Mouse (Mus musculus): Measurements from ENCODE around the gene Ivns1abp. TPM values are rescaled to one million over a fixed set of nuclear protein-coding genes. Genes with fewer than 3 reads are reported as not detected.
A peak's percentile ranks its signal among the peaks of the same experiment; 100 is the strongest.
"Not testable (repeated sequence)": the region's sequence is repeated elsewhere in the genome, so short reads cannot be mapped to it uniquely, and the experiment has no call there.

The Ivns1abp gene
- polyA plus RNA-seq, 1 experiment from 2014 or later = 339 TPM

GRCm38 (mm10) chr1:151343571-151344282, 550 bp upstream of the Ivns1abp start:
- WGBS = 2% methylated on average over 17 of the region's 17 CpGs
- Histone ChIP-seq H3K4me2 (replicated peaks) (peak overlapping the region; percentile 71), H3K27me3 (replicated peaks) (no peaks in the 10 kb centered on the region), H3K4me1 (replicated peaks) (peaks cover 9% of the 10 kb centered on the region; the same call in 1 of the 2 replicates), H3K4me3 (replicated peaks) (peak overlapping the region; percentile 82), H3K27ac (peak overlapping the region; percentile 87), H3K9me3 (no peaks in the 10 kb centered on the region), H3K36me3 (no peaks in the 10 kb centered on the region), H3K9ac (peak overlapping the region; percentile 45)
- no peak for ATAC-seq

DNA sequence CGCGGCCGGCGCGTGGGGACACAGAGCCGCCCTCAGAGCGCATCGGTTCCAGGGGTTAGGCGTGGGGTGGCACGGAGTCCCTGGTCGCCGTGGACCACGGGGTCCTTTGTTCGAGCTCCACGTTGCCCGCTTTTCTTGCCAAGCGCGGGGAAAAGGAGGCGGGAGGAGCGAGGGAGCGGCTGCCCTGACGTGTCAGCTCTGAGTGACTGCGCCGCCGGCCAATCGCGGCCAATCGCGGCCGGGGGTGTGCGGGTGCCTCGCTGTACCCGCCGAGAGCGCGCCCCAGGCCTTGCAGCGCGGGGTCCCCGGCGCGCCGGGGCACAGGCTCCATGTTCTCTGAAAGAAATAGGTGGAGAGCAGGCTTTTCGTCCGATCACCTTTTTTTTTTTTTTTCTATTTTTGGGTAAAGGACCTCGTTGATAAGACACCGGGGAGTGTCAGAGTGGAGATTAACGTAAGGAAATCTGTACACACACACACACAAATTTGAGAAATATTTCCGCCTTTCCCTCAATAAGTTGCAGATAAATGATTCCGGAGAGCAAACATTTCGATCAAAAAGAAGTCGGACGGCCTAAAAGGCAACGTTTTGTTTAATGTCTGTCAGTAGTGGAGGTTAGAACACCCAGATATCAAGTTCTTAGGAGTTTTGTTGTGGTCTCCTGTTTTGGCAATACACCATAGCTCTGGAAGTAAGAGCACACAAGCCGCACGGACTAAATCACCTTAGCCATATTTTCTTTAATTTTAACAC, 1.0 kb downstream of the Ivns1abp start:
- H3K36me3 ChIP-seq = no peaks in the 10 kb centered on the region
- peak overlapping the region; percentile 93 for H3K27ac ChIP-seq
- WGBS = under 1% methylated on average over 55 of the region's 55 CpGs
- no peaks in the 10 kb centered on the region for H3K9me3 ChIP-seq
- H3K4me1 ChIP-seq (replicated peaks) = peaks cover 8% of the 10 kb centered on the region; the same call in 1 of the 2 replicates
- H3K9ac ChIP-seq = peak overlapping the region; percentile 82
- ATAC-seq = peak; percentile 70
- peak overlapping the region; percentile 71 for H3K4me2 ChIP-seq (replicated peaks)
- peak overlapping the region; percentile 82 for H3K4me3 ChIP-seq (replicated peaks)
- no peaks in the 10 kb centered on the region for H3K27me3 ChIP-seq (replicated peaks)

DNA sequence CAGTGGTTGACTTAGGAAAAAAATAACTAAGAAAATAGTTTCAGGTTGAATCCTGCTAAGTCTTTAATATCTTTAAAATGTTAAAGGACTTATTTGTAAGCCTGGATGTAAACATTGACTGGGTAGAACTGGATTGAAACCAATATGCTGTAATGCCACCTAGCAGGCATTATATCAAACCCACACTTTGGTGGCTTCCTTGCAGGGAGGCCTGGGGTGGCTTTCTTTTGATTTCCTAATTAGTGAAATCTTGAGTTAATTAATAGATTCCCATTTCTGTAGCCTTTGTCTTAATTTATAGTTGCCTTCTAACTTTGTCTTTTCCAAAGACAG, 1.6 kb downstream of the Ivns1abp start:
- no peaks in the 10 kb centered on the region for H3K36me3 ChIP-seq
- H3K4me1 ChIP-seq (replicated peaks) = peaks cover 8% of the 10 kb centered on the region; the same call in 1 of the 2 replicates
- H3K27ac ChIP-seq = no peak overlapping the region
- peak overlapping the region; percentile 82 for H3K4me3 ChIP-seq (replicated peaks)
- peak overlapping the region; percentile 71 for H3K4me2 ChIP-seq (replicated peaks)
- no peaks in the 10 kb centered on the region for H3K27me3 ChIP-seq (replicated peaks)
- H3K9me3 ChIP-seq = no peaks in the 10 kb centered on the region
- peak overlapping the region; percentile 82 for H3K9ac ChIP-seq
- no peak for ATAC-seq

DNA sequence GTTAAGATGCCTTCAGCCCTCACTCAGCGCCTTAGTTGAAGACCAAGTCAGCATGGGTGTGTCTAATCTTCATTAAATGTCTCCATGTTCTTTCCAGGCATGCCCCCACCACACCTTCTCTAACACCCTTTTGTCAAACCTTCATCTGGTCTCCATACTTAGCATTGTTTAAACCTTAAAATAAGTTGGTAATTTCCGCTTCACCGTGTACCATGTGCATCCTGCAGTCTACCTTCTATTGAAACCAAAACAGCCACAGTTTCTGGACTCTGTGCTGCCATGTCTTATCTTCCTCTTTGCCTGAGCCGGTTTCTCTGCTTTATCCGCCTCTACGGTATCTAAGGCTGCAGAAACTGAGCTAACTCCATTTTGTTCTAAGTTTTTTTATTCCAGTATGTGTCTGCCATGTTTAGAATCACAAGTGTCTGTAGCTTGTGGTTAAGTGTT, 2.4 kb downstream of the Ivns1abp start:
- ATAC-seq = no peak
- 42% methylated on average over 6 of the region's 6 CpGs for WGBS
- Histone ChIP-seq H3K9ac (peak overlapping the region; percentile 82), H3K27me3 (replicated peaks) (no peaks in the 10 kb centered on the region), H3K36me3 (0 out of 2 replicates have a peak, but pooled peaks cover 7% of the 10 kb centered on the region), H3K4me1 (replicated peaks) (peaks cover 6% of the 10 kb centered on the region; the same call in 1 of the 2 replicates), H3K4me2 (replicated peaks) (peak overlapping the region; percentile 71), H3K4me3 (replicated peaks) (peak overlapping the region; percentile 82), H3K27ac (0 out of 2 replicates have a peak overlapping the region, but pooled peaks have one; percentile 20), H3K9me3 (no peaks in the 10 kb centered on the region)

GRCm38 (mm10) chr1:151348293-151348692, 4.0 kb downstream of the Ivns1abp start:
- not testable (repeated sequence) for H3K9me3 ChIP-seq; ATAC-seq; H3K4me3 ChIP-seq (replicated peaks); H3K27me3 ChIP-seq (replicated peaks); H3K9ac ChIP-seq; H3K4me1 ChIP-seq (replicated peaks); H3K27ac ChIP-seq
- H3K4me2 ChIP-seq (replicated peaks) = peak overlapping the region; percentile 28
- H3K36me3 ChIP-seq = peaks cover 15% of the 10 kb centered on the region; the same call in 1 of the 2 replicates
- WGBS = 60% methylated on average over 4 of the region's 4 CpGs

- Histone ChIP-seq H3K36me3 (peaks cover 25% of the 10 kb centered on the region), H3K4me3 (replicated peaks) (no peak overlapping the region)
- no peak; the same call in 1 of the 2 replicates for ATAC-seq
Measured at GRCm38 (mm10) chr1:151352911-151353310, 8.6 kb downstream of the Ivns1abp start.

GRCm38 (mm10) chr1:151355994-151356393, 11.7 kb downstream of the Ivns1abp start:
- Histone ChIP-seq H3K4me2 (replicated peaks) (no peak overlapping the region), H3K4me1 (replicated peaks) (no peaks in the 10 kb centered on the region), H3K4me3 (replicated peaks) (no peak overlapping the region), H3K9me3 (no peaks in the 10 kb centered on the region), H3K27ac (no peak overlapping the region), H3K27me3 (replicated peaks) (no peaks in the 10 kb centered on the region), H3K9ac (no peak overlapping the region), H3K36me3 (peaks cover 48% of the 10 kb centered on the region)
- WGBS = 90% methylated on average over 5 of the region's 5 CpGs
- 0 out of 2 replicates have a peak, but pooled peaks have one; percentile 21 for ATAC-seq

More at GRCm38 (mm10) chr1:151352911-151353310, 8.6 kb downstream of the Ivns1abp start:
- 84% methylated on average over 2 of the region's 2 CpGs for WGBS
- Histone ChIP-seq H3K9me3 (no peaks in the 10 kb centered on the region), H3K4me2 (replicated peaks) (no peak overlapping the region), H3K4me1 (replicated peaks) (peaks cover 3% of the 10 kb centered on the region; the same call in 1 of the 2 replicates), H3K27ac (no peak overlapping the region), H3K9ac (no peak overlapping the region), H3K27me3 (replicated peaks) (no peaks in the 10 kb centered on the region)

DNA sequence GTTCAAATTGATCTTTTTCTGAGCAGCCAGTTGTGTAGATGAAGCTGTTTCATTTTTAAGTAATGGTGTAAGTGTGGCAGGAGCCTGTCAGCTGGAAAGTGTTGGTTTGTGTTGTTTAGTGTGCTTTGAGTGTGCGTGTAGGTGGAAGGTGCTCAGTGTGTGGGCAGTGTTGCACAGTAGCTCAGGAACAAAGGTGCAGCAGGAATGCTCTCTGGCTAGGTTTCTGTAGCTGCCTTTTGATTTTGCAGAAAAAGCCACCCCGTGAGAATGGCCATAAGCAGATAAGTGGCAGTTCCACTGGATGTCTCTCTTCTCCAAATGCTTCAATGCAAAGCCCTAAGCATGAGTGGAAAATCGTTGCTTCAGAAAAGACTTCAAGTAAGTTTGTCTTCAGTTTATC, 15.1 kb downstream of the Ivns1abp start:
- no peak overlapping the region for H3K4me3 ChIP-seq (replicated peaks)

GRCm38 (mm10) chr1:151366944-151367605, 22.8 kb downstream of the Ivns1abp start:
- Histone ChIP-seq H3K9ac (no peak overlapping the region), H3K27me3 (replicated peaks) (no peaks in the 10 kb centered on the region), H3K27ac (no peak overlapping the region), H3K4me3 (replicated peaks) (no peak overlapping the region), H3K4me2 (replicated peaks) (no peak overlapping the region), H3K36me3 (peaks cover 26% of the 10 kb centered on the region), H3K4me1 (replicated peaks) (no peaks in the 10 kb centered on the region), H3K9me3 (no peaks in the 10 kb centered on the region)
- 85% methylated on average over 8 of the region's 8 CpGs for WGBS
- ATAC-seq = peak; percentile 22; the same call in 1 of the 2 replicates

More for the DNA sequence above, 15.1 kb downstream of the Ivns1abp start:
- 93% methylated on average over 3 of the region's 3 CpGs for WGBS
- H3K27ac ChIP-seq = no peak overlapping the region
- H3K4me2 ChIP-seq (replicated peaks) = no peak overlapping the region
- H3K4me1 ChIP-seq (replicated peaks) = no peaks in the 10 kb centered on the region
- no peaks in the 10 kb centered on the region for H3K9me3 ChIP-seq
- ATAC-seq = no peak
- H3K9ac ChIP-seq = no peak overlapping the region
- peaks cover 40% of the 10 kb centered on the region for H3K36me3 ChIP-seq
- H3K27me3 ChIP-seq (replicated peaks) = no peaks in the 10 kb centered on the region

GRCm38 (mm10) chr1:151367721-151368324, 23.5 kb downstream of the Ivns1abp start:
- no peak for ATAC-seq
- no peak overlapping the region for H3K27ac ChIP-seq
- WGBS = 87% methylated on average over 5 of the region's 5 CpGs
- no peak overlapping the region for H3K4me3 ChIP-seq (replicated peaks)
- no peaks in the 10 kb centered on the region for H3K9me3 ChIP-seq
- no peaks in the 10 kb centered on the region for H3K27me3 ChIP-seq (replicated peaks)
- no peak overlapping the region for H3K4me2 ChIP-seq (replicated peaks)
- H3K9ac ChIP-seq = no peak overlapping the region
- no peaks in the 10 kb centered on the region for H3K4me1 ChIP-seq (replicated peaks)
- peaks cover 26% of the 10 kb centered on the region for H3K36me3 ChIP-seq

- Histone ChIP-seq H3K4me2 (replicated peaks) (no peak overlapping the region), H3K9me3 (no peaks in the 10 kb centered on the region), H3K36me3 (peaks cover 21% of the 10 kb centered on the region), H3K27me3 (replicated peaks) (no peaks in the 10 kb centered on the region), H3K27ac (no peak overlapping the region), H3K4me1 (replicated peaks) (no peaks in the 10 kb centered on the region), H3K4me3 (replicated peaks) (no peak overlapping the region), H3K9ac (no peak overlapping the region)
- ATAC-seq = no peak
- 86% methylated on average over 3 of the region's 3 CpGs for WGBS
Measured at GRCm38 (mm10) chr1:151368444-151368843, 24.2 kb downstream of the Ivns1abp start.

DNA sequence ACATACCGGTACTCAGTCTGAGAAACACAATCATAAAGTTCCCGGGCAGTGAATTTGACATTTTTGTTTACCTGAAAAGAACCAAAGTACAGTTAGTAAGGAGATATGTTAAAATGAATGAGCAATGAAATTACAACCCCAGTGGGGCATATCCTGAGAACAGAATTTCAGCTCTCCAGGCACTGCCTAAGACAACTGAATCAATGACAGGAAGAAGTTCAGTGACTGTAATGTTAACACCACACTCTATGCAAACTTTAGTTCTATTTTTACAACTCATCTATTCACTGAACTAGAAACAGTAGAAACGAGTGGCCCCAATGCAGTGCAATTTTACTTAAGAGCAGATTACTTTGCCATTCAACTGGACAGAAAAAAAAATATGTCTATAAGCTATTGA, 26.3 kb downstream of the Ivns1abp start:
- no peak overlapping the region for H3K4me2 ChIP-seq (replicated peaks)
- H3K9ac ChIP-seq = no peak overlapping the region
- no peaks in the 10 kb centered on the region for H3K9me3 ChIP-seq
- ATAC-seq = no peak
- peaks cover 17% of the 10 kb centered on the region for H3K36me3 ChIP-seq
- no peaks in the 10 kb centered on the region for H3K4me1 ChIP-seq (replicated peaks)
- 81% methylated on average over 3 of the region's 3 CpGs for WGBS
- H3K27ac ChIP-seq = no peak overlapping the region
- H3K4me3 ChIP-seq (replicated peaks) = no peak overlapping the region
- H3K27me3 ChIP-seq (replicated peaks) = no peaks in the 10 kb centered on the region
